17 mouse cellular contexts compared by ENCODE assay signal in genomic region chr16:85090992-85091391, GRCm38 (mm10).
A peak's percentile ranks its signal among the peaks of the same experiment; 100 is the strongest.
DNase-seq lines count a peak whose midpoint lies in the region; ATAC-seq and TF ChIP-seq lines count a peak whose summit lies in the region.
"Had no signal": no experiment of that assay in that cellular context is flagged by ENCODE, and none has a peak within 500 bp of the region (broad histone marks: within the 10 kb centered on the region; RNA-seq: fewer than 3 reads in every experiment).

No protein-coding gene starts in this region.

- TF ChIP-seq EP300 in heart, postnatal 0 days (IDR thresholded peaks at IDR 0.05; ENCODE audit: low read depth), result no peak

- H3K9me3 ChIP-seq in heart, postnatal 0 days (replicated peaks; ENCODE audit: control insufficient read depth, low read length), result no peaks in the 10 kb centered on the region
- H3K9me3 ChIP-seq in midbrain, embryonic 15.5 days, result no peaks in the 10 kb centered on the region
- no peaks in the 10 kb centered on the region for H3K9me3 ChIP-seq in midbrain, embryonic 16.5 days (replicated peaks; ENCODE audit: control insufficient read depth, low read length, poor library complexity, severe bottlenecking)
- H3K9me3 ChIP-seq: limb, embryonic 12.5 days had no signal

- ATAC-seq in heart, postnatal 0 days (ENCODE audit: insufficient read depth, low read depth), result peak; percentile 51
- ATAC-seq in midbrain, embryonic 15.5 days (replicated peaks), result 0 out of 2 replicates have a peak, but pooled peaks have one; percentile 15
- ATAC-seq in midbrain, embryonic 16.5 days, result no peak
- ATAC-seq: intestine, postnatal 0 days; lung, postnatal 0 days had no signal

- 0 out of 2 replicates have a peak overlapping the region, but pooled peaks have one; percentile 7 for H3K27ac ChIP-seq in cerebellum, adult 2 months (ENCODE audit: insufficient read depth, low read length)
- H3K27ac ChIP-seq in heart, postnatal 0 days (ENCODE audit: low read depth), result no peak overlapping the region
- H3K27ac ChIP-seq in midbrain, embryonic 15.5 days, result 0 out of 2 replicates have a peak overlapping the region, but pooled peaks have one; percentile 2
- no peak overlapping the region for H3K27ac ChIP-seq in midbrain, embryonic 16.5 days (ENCODE audit: low read length)
- H3K27ac ChIP-seq: limb, embryonic 12.5 days; liver, embryonic 14.5 days had no signal

- no peak overlapping the region for H3K4me3 ChIP-seq in cerebellum, adult 2 months (replicated peaks; ENCODE audit: insufficient read depth, low read depth, low read length)
- H3K4me3 ChIP-seq in heart, postnatal 0 days (ENCODE audit: low read depth, low read length), result no peak overlapping the region
- no peak overlapping the region for H3K4me3 ChIP-seq in midbrain, embryonic 15.5 days
- no peak overlapping the region for H3K4me3 ChIP-seq in midbrain, embryonic 16.5 days (ENCODE audit: low read depth, low read length)
- H3K4me3 ChIP-seq: limb, embryonic 12.5 days had no signal

- 49% methylated on average over 14 of the region's 14 CpGs for WGBS in cerebellum, adult 2 months
- WGBS in heart, postnatal 0 days, result 35% methylated on average over 14 of the region's 14 CpGs
- WGBS in midbrain, embryonic 15.5 days, result 68% methylated on average over 14 of the region's 14 CpGs
- 58% methylated on average over 14 of the region's 14 CpGs for WGBS in midbrain, embryonic 16.5 days

- peaks cover 42% of the 10 kb centered on the region for H3K4me1 ChIP-seq in cerebellum, adult 2 months (ENCODE audit: control insufficient read depth, insufficient read depth, low read length)
- 0 out of 2 replicates have a peak, but pooled peaks cover 14% of the 10 kb centered on the region for H3K4me1 ChIP-seq in heart, postnatal 0 days (ENCODE audit: control insufficient read depth, insufficient read depth)
- H3K4me1 ChIP-seq in midbrain, embryonic 15.5 days, result peaks cover 46% of the 10 kb centered on the region
- peaks cover 45% of the 10 kb centered on the region for H3K4me1 ChIP-seq in midbrain, embryonic 16.5 days (ENCODE audit: control insufficient read depth, insufficient read depth, low read length)

- no peak overlapping the region for H3K9ac ChIP-seq in heart, postnatal 0 days (replicated peaks; ENCODE audit: low read depth, low read length)
- no peak overlapping the region for H3K9ac ChIP-seq in midbrain, embryonic 15.5 days
- H3K9ac ChIP-seq in midbrain, embryonic 16.5 days (ENCODE audit: low read depth, low read length), result no peak overlapping the region
- H3K9ac ChIP-seq: limb, embryonic 12.5 days; liver, embryonic 14.5 days had no signal

- intact Hi-C loops in heart, postnatal 14 days (cut with DNase I), result no loop called here

- TF ChIP-seq CTCF in cerebellum, adult 2 months (IDR thresholded peaks at IDR 0.05; ENCODE audit: borderline replicate concordance, insufficient read depth, low read depth, low read length), result no peak
- no peak for TF ChIP-seq CTCF in heart, postnatal 0 days (IDR thresholded peaks at IDR 0.05; ENCODE audit: low read depth)

- peak overlapping the region; percentile 19; the same call in 1 of the 2 replicates for H3K4me2 ChIP-seq in heart, postnatal 0 days (ENCODE audit: low read depth, low read length)
- no peak overlapping the region for H3K4me2 ChIP-seq in midbrain, embryonic 15.5 days
- no peak overlapping the region for H3K4me2 ChIP-seq in midbrain, embryonic 16.5 days (ENCODE audit: low read length)
- H3K4me2 ChIP-seq: limb, embryonic 12.5 days had no signal

- no peaks in the 10 kb centered on the region for H3K27me3 ChIP-seq in cerebellum, adult 2 months (ENCODE audit: control insufficient read depth, insufficient read depth, low read length)
- no peaks in the 10 kb centered on the region for H3K27me3 ChIP-seq in heart, postnatal 0 days (ENCODE audit: control insufficient read depth, insufficient read depth, low read length)
- H3K27me3 ChIP-seq in midbrain, embryonic 15.5 days (replicated peaks), result no peaks in the 10 kb centered on the region
- H3K27me3 ChIP-seq in midbrain, embryonic 16.5 days (ENCODE audit: control insufficient read depth, insufficient read depth, low read depth, low read length), result no peaks in the 10 kb centered on the region
- H3K27me3 ChIP-seq: limb, embryonic 12.5 days had no signal

- no peak for DNase-seq in cerebellum, adult 2 months
- no peak for DNase-seq in cerebellum, postnatal 14 days
- peak; percentile 50 for DNase-seq in heart, postnatal 0 days (ENCODE audit: low spot score)
- DNase-seq in heart, postnatal 14 days, result no peak
- peak; percentile 22 for DNase-seq in retina, embryonic 14.5 days (ENCODE audit: low spot score)
- no peak for DNase-seq in thymus, postnatal 14 days
- DNase-seq: adrenal gland, postnatal 10 days; cerebellum, adult 9-10 months; embryo, embryonic 11 days; kidney, postnatal 36 days; thymus, postnatal 4 days had no signal

- no peak for TF ChIP-seq POLR2A in cerebellum, adult 2 months (IDR thresholded peaks at IDR 0.05; ENCODE audit: borderline replicate concordance, insufficient read depth, low read length)

- H3K36me3 ChIP-seq in heart, postnatal 0 days (replicated peaks; ENCODE audit: control insufficient read depth, insufficient read depth, low read length), result no peaks in the 10 kb centered on the region
- no peaks in the 10 kb centered on the region for H3K36me3 ChIP-seq in midbrain, embryonic 15.5 days (replicated peaks)
- H3K36me3 ChIP-seq in midbrain, embryonic 16.5 days (ENCODE audit: control insufficient read depth, insufficient read depth, low read length), result no peaks in the 10 kb centered on the region
- H3K36me3 ChIP-seq: limb, embryonic 12.5 days had no signal

Comparison
In these comparisons a context has a peak if more than half of its experiments do, and no peak if none do; other contexts are left out.
1. DNase-seq: peak in heart, postnatal 0 days (single experiment) and retina, embryonic 14.5 days (single experiment); none in cerebellum, adult 2 months (0 of 2), cerebellum, postnatal 14 days (0 of 2), heart, postnatal 14 days (0 of 2) and thymus, postnatal 14 days (single experiment).
2. H3K27ac ChIP-seq: peak in cerebellum, adult 2 months (single experiment) and midbrain, embryonic 15.5 days (single experiment); none in heart, postnatal 0 days (single experiment) and midbrain, embryonic 16.5 days (single experiment).